Mouse (Mus musculus): ENCODE results near the gene Snx4.

The Snx4 gene

GRCm38 (mm10) chr16:33267616-33268253, 16.5 kb downstream of the Snx4 start:
- DNase-seq (ENCODE audit: extremely low spot score, low read depth, low spot score): no peak

GRCm38 (mm10) chr16:33271824-33272223, 20.6 kb downstream of the Snx4 start:
- DNase-seq (ENCODE audit: extremely low spot score, low read depth, low spot score): no peak

GRCm38 (mm10) chr16:33283079-33283478, 31.8 kb downstream of the Snx4 start:
- no peak for DNase-seq (ENCODE audit: extremely low spot score, low read depth, low spot score)

DNA sequence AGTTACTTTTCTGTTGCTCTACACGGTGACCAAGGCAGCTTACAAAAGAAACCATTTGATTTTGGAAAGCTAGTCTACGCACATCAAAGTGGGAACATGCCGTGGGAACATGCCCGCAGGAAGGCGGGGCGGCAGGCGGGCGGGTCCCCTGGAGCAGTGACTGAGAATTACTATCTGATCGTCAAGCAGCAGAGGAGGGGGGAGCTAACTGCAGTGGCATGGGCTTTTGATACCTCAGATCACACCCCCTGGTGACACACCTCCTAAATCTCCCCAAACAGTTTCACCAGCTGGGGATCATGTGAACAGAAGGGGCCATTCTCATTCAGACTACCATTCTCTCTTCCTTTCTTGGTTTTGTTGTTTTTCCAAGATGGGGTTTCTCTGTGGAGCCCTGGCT, 37.3 kb downstream of the Snx4 start:
- no peak for DNase-seq (ENCODE audit: extremely low spot score, low read depth, low spot score)

DNA sequence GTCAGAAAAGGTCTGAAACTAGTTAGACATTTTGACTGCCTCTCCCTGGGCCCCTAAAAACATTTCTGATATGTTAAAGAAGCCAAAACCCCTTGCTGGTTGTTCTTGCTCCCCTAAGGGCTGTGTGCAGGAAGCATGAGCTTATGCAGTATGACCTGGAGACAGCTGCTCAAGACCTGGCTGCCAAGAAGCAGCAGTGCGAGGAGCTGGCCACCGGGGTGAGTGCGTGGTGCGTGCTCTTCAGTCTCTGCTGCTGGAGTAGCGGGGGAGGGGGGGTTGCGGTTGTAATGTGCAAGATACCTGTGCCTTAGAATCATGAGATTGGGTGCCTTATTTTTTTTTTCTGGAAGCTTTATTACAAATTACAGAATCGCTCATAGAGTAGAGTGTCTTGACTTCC, 38.7 kb downstream of the Snx4 start:
- no peak for DNase-seq (ENCODE audit: extremely low spot score, low read depth, low spot score)

DNA sequence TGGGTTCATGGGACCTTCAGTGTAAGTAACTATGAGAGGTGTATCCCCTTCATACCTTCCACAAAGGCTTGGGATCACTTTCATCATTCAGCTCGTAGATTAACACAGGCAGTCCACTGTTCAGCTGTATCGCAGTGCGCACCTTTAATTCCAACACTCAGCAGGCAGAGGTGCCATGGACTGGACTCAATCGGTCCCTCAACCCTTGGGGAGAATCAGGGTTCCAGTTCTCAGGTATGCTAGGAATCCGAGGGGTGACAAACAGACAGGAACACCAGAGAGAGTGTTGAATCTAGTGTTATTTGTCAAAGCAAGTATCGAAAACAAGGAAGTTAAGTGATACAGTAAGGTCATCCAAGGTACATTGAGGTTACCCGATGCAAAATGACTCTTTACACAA, 41.0 kb downstream of the Snx4 start:
- DNase-seq (ENCODE audit: extremely low spot score, low read depth, low spot score): no peak

- no peak for DNase-seq (ENCODE audit: extremely low spot score, low read depth, low spot score)
Observed at GRCm38 (mm10) chr16:33294681-33295080, 43.4 kb downstream of the Snx4 start.

GRCm38 (mm10) chr16:33295321-33295720, 44.1 kb downstream of the Snx4 start:
- DNase-seq (ENCODE audit: extremely low spot score, low read depth, low spot score): no peak

DNA sequence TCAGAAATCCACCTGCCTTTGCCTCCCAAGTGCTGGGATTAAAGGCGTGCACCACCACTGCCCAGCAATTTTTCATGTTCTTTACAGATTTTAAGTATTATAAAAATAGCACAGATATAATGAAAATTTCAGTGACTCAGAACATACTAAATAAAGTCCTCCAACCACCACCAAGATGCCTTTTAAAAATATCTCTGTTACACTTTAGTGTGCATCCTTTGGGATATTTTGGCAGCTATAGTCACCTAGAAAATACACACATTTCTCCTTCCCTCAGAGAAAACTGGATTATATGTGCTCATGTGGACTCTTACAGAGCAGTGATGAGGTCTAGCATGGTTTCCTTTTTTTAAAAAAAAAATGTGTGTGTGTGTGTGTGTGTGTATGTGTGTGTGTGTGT, 46.3 kb downstream of the Snx4 start:
- no peak for DNase-seq (ENCODE audit: extremely low spot score, low read depth, low spot score)

DNA sequence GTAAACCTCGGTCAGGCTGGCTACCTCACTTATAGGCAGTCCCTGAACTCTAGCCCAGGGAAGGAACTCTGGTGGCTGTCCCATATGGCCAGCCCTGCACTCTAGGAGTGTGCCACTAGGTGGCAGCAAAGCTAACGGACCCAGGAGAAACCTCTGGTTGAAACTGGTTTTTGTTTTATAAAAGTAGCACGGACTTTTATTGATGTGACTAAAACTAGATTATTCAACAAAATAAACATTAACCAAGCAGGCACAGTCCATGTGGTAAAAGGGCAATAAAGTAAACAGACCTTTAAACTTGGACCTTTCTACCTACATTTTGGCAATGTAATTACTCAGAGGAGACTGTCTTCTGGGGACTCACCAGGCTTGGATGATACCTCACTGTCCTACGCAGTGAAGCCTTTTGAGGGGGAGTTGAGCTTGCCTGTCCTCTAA, 55.4 kb downstream of the Snx4 start:
- peak; percentile 50 for DNase-seq (ENCODE audit: extremely low spot score, low read depth, low spot score)

DNA sequence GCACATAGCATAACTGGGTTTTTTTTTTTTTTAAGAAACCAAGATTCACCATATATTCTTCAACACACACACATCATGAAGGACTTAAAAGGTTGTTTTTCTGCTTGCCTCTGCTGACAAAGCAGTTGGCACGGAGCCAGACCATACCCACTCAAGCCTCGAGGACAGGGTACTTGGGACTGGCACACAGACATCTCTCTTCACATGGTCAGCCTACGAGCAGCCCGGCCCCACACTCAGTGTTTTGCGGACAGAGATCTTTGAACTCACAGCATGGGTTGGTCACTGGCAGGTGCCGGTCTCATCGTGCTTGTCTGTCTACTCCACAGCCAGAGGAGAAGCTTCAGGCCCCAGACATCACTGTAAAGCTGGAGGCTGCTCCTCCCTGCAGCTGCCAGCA, 56.5 kb downstream of the Snx4 start:
- DNase-seq (ENCODE audit: extremely low spot score, low read depth, low spot score): no peak

GRCm38 (mm10) chr16:33309066-33309465, 57.8 kb downstream of the Snx4 start:
- no peak for DNase-seq (ENCODE audit: extremely low spot score, low read depth, low spot score)

DNA sequence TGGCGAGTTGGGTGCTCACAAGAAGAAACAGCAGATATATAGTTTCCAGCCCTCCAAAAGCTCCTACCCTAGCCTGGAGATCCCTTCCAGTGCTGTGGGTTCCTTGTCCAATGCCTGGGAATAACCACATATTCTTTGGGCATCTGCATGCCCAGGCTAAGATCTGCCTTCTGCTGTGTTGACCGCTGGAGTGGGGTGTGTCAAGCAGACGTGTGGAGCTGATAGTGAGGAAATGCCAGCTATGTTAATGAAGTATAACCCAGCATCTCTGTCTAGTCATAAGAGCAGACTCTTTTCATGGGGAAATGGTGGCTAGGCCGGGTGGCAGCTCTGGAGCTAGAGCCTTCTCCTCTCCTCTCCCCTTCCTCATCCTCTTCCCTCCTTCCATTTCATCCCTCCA, 64.4 kb downstream of the Snx4 start:
- DNase-seq (ENCODE audit: extremely low spot score, low read depth, low spot score): no peak

DNA sequence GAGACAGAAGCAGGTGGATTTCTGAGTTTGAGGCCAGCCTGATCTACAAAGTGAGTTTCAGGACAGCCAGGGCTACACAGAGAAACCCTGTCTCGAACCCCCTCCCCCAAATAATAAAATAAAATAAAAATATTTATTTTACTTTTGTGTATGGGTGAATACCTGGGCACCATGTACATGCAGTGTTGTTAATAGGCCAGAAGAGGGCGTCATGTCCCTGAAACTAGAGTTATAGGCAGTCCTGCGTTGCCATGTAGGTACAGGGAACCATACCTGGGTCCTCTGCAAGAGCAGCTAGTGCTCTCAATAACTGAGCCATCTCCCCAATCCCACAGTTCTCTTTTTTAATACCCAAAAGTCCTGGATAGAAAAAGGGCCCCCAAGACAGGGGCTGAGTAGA, 66.4 kb downstream of the Snx4 start:
- no peak for DNase-seq (ENCODE audit: extremely low spot score, low read depth, low spot score)

DNA sequence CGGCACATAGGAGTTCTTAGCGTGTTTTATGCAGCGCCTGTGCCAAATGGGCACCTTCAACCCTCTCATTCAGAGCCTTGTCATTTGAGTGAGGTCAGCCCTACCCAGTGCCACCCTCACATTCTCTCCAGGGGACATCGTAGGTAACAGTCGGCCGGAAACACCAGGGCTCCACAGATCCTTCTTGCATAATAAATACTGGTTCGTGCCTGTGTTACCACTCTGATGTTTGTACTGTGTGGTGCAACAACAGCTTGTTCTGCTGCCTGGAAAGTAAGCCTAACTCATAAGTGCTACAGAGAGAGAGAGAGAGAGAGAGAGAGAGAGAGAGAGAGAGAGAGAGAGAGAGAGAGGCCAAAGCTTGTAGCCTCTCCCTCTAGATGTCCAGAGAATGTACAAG, 66.8 kb downstream of the Snx4 start:
- no peak for DNase-seq (ENCODE audit: extremely low spot score, low read depth, low spot score)

DNA sequence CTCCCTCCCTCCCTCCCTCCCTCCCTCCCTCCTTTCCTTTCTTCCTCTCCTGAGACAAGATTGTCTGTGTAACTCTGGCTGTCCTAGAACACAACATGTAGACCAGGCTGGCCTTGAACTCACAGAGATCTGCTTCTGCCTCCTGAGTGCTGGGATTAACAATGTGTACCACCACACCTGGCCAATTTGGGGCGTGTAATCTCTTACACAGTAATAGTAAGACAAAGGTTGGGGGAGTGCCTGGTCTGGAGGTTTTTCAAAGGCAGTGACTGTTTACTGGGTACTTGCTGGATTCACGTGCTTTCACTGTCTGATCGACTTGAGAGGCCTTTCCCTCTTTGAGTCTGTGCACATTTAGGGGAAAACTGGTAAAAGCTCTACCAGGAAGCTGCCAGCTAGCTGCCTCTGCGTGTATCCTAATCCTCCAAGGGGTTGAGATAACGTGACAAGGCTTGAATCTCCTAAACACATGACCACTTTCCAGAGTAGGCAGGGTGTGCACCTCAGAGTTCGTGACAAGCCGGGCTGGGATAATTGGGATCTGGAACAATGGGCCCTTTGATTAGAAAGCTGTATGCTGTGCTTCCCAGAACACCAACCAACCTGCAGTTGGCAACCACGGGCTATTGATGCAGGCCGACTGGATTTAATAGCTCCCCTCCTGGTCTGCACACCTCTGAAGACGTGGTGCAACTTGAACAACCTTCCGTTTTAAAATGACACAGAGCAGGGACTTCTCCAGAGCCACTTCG, 74.6 kb downstream of the Snx4 start:
- DNase-seq (ENCODE audit: extremely low spot score, low read depth, low spot score): no peak

DNA sequence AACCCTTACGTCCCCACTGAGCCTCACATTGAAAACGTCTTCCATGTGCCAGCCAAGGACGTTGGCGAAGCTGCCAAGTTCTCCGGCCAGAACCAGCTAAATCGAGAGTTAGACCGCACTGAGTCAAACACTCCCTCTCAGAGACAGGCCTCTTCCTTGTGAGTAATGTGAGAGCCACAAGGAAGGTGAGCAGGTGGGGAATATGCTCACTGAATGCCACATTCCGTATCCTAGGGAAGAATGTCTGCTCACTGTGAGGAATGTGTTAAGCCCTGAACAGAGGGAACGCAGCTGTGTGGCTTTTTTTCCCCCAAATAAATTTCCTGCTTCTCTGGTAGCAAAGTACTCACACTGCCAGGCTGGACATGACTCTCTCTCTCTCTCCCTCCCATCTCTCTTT, 75.3 kb downstream of the Snx4 start:
- no peak for DNase-seq (ENCODE audit: extremely low spot score, low read depth, low spot score)

DNA sequence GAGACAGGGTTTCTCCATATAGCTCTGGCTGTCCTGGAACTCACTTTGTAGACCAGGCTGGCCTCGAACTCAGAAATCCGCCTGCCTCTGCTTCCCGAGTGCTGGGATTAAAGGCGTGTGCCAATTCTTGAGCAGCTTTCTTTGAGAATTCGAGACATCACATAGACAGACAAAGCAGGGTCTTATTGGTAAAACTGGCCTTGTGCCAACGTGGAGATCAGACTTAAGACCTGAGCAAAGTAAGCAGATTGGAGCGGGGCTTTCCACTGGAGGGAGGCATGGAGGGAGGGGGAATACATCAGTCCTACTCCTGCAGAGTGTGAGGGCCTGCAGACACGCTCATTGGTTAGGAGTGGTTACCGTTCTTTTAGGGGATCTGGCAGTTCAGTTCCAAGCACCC, 75.9 kb downstream of the Snx4 start:
- DNase-seq (ENCODE audit: extremely low spot score, low read depth, low spot score): no peak

DNA sequence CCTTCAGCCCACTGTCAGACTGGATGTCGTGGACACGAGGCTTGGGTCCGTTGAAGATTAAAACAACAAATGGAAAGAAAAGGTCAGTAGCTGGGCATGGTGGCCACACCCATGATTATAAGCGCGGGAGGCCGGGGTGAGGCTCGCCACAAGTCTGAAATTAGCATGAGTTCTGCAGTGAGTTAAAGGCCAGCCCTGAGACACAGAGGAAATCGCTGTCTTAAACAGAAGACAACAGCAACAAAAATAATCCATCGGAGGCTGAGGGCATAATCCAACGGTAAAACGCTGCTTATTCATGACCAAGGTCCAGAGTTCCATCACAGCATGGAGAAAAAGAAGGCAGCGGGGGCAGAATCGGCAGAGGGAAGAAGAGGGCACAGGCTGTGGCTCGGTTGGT, 81.8 kb downstream of the Snx4 start:
- DNase-seq (ENCODE audit: extremely low spot score, low read depth, low spot score): no peak

GRCm38 (mm10) chr16:33337177-33337576, 85.9 kb downstream of the Snx4 start:
- DNase-seq (ENCODE audit: extremely low spot score, low read depth, low spot score): no peak

- DNase-seq (ENCODE audit: extremely low spot score, low read depth, low spot score): no peak
Observed at GRCm38 (mm10) chr16:33337681-33338080, 86.4 kb downstream of the Snx4 start.

DNA sequence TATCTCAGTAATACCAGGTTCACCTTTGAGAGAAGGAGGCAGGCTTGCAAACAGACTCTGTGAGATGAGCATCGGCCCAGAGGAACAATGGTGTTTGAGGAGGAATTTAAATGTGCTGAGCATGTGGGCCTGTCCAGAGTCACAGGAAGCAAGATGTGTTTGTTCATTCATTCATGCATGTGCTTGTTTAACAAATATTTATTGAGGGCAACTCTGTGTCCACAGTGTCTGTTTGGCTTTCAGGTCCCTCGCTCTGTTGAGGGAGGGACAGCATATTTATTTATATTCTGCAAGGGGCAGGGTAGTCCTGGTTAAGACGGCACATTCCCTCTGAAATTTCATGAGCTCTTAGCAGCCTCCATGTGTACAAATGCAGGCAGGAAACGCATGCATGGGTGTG, 87.2 kb downstream of the Snx4 start:
- no peak for DNase-seq (ENCODE audit: extremely low spot score, low read depth, low spot score)

DNA sequence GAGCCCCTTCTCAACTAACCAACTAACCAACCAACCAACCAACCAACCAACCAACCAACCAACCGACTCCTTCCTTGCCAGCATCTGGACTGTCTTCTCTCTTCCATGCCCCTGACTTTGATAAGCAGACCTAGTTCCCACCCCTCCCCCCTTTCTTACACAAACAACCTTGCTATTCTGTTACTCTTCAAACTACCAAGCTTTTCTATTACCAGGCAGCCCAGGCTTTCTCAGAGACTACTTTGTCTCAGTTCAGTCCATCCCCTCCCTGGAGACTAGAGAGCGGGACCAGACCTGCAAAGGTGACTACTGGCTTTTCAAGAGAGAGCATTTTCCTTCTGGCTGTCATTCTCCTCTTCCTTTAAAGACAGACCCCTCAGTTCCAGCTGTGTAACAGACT, 88.2 kb downstream of the Snx4 start:
- DNase-seq (ENCODE audit: extremely low spot score, low read depth, low spot score): no peak
